Mouse (Mus musculus) embryo, embryonic 10 days (tissue): ENCODE measurements around the gene Slc1a1.

Source experiments
- DNase-seq: peaks from one replicate; pipeline ENCODE4 v3.0.0-alpha.2; 2015; ENCODE audit warnings: low spot score

Slc1a1 gene

DNA sequence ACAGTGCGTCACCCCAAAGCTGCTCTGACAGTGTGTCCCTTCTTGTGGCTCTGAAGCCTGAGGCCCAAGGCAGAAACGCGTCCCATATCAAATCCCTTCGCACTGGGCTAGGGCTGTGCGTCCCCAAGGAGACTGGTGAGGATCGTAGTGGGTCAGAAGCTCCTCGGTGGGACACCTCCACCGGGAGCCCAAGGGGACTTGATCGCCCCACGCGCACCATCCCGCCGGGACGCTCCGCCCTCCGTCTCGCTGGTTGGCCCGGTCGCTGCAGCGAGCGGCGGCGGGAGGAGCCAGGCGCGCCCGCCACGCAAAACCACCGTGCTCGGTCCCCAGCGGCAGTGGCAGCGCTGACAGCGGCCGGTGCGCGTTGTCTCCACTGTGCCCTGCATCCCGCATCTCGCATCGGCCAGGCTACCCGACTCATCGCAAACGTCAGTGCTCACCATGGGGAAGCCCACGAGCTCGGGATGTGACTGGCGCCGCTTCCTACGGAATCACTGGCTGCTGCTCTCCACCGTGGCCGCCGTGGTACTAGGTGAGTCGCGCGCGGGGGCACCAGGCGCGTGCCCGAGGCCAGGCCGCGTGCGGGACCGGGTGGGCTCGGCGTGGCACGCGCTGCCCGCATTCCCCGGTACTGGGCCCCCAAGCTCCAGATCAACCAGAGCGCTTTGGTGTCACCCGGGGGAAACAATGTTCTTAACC, at the start of gene Slc1a1:
Gene Slc1a1 (plus strand): TSS at position 252 of the 702 bp plus-strand sequence.
- peak; percentile 66 for DNase-seq

DNA sequence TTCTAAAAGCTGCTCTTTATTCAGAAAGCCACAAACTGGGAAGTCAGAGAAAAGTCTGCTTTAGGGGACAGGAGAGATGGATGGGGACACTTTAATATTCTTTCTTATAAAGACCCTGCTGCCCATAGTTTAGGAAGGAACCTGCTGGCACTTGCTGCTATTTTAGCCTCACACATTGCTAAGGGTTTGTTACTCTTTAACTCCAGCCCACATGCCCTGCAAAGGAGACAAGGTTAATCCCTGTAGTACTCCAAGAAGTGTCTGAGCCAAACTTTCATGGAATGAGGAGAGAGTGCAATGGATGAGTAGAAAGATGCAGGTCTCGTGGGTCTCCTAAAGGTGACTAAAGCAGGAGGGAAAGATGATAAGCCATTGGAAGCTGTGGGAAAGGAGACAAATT, 44.7 kb upstream of the Slc1a1 start:
- DNase-seq = no peak

DNA sequence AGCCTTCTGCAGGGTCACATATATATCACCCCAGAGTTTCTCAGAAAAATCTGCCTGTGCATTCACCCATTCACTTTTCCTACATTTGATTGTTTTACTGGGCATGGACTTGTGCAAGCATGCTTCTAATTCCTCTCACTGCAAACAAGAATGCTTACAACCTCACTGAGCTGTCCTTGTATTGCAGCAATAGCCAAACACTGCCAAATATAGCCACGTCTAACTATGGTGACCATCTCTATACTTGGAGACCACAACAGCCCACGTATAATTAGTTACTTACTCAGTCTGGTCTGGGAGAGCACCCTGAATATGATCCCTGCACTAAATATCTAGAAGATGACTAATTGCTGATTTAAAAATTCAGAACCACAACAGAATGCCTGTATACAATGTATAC, 41.5 kb upstream of the Slc1a1 start:
- no peak for DNase-seq

DNA sequence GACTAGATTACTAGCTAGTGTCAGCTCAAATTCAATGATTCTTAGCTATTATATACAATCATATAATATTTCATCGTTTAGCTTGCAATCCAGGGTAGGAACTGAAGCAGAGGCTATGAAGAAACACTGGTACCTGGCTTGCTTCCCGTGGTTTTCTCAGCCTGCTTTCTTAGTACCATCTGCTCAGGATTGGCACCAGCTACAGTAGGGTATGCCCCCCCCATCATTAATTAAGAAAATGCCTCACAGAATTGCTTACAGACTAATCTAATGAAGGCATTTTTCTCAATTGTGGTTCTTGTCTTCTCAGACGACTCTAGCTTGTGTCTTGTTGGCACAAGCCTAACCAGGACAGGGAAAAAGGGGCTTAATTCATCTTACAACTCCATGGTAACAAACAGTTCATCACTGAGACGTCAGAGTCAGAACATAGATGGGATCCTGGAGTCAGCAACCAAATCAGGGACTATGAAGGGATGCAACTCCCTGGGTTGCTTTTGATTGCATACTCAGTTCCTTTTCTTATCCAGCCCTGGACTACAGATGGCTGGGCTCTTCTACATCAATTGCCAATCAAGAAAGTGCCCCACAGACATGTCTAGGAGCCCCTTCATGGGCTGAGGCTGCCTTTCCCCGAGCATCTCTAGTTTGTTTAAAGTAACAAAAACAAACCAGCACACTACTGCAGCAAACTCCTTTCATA, 38.6 kb upstream of the Slc1a1 start:
- no peak for DNase-seq

DNA sequence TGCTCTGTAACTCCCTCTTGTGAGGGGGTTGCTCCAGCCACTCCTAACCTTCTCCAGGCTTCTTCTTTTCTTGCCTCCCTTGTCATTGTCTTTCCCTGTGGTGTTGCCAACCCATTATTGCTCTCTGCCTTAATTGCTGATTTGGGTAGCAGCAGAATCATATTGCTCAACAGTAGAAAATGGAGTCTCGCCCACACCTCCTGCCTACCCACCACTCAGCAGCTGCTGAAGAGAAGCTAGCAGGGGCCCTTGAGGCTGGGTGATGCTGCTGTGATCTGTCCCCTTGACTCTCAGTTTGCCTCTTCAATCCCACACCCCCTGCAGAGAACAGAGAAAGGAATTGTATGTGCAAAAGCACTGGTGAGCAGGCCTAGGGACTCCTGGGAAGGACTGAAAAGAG, 37.9 kb upstream of the Slc1a1 start:
- no peak for DNase-seq

DNA sequence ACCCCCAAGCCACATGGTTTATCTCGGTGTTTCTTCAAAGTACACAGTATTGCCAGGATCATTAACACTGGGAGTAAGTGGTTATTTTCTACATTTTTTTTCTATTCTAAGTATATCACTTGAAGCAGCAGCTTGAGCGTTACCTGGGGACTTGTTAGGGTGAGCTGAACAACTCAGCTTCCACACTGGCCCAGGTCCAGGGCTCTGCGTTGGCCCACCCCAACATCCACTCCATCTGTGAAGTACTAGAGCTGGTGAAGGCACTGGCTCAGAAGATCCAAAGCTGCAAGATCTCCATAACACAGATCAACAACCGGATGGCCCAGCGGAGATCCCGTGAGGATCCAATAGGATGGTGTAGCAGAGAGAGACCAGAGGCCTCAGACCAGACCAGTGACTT, 37.2 kb upstream of the Slc1a1 start:
- no peak for DNase-seq

DNA sequence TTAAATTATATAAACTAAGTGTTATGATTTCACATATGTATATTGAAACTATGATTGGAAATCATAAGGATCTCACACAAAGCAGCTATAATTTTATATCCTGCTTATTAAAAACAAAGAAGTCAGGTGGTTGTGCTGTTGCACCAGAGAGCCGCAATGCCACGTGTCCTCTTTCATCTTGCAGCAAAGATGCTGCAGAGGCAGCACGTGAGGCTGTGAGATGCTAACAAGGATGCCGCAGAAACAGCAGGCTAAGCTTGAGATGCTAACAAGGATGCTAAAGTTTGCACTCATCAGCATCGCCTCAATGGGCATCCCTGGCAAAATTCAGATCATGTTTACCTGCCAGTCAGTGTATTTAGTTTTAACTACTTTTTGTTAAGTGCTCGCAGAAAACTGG, 34.4 kb upstream of the Slc1a1 start:
- DNase-seq = no peak

DNA sequence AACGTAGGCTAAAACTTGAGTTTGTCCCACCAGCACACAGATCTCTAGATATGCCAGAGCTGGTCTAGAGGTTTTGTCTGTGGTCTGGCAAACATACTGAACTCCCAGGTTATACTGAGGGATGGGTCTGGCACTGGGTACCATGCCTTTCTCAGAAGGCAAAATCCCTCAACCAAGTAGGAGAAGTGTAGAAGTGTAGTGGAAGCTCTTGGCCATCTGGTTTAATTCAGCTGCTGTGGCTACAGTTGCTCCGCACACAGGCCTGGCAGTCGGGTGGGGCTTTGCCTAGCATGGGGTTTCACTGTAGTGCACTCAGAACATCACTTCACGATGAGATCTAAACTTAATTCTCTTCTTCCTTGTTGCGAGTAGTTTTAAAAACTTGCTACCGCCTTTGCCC, 28.6 kb upstream of the Slc1a1 start:
- no peak for DNase-seq

DNA sequence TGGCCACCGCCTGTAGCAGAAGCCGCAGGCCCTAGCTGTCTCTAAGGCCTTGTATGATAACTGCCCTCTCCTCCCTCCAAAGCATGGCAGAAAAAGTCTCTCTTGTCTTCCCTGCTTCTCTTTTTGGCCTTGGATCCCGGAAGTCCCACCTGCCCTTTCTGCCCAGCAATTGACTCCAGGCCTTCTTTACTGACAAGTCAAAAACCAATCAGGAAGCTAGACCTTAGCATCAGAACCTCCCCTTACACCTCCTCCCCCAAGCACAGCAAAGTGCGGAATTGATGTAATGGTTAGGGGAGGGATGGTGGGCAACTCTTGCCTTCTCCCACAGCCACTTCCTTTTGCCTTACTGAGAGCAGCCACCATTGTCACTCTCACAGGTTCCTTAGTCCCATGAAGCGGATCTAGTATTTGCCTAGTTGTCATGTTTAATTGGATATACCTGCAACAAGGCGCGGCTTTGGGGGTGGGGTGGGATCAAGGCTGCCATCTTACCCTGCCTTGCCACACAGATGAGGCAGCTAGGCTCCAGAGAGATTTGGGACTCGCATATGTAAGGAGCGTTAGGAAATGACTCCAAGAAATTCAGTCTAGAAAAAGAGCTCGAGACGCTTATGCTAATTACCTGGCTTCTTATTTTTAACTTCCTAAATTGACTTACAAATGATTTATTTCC, 27.9 kb upstream of the Slc1a1 start:
- DNase-seq = no peak

DNA sequence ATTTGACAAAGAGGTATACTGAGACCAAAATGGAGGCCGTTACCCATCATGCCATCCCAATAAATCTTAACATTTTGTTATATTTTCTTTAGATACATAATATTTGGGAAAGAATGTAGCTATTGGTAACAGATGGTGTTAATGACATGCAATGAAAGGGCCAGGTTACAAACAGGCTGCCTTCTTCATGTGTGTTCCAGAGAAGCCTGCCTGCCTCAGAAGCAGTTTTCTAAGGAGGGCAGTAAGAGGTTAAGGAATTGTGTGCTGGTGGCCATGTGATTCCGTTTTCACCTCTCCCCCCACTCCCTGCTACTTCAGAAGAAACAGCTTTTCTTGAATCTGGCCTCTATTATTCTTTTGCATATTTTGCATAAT, 27.4 kb upstream of the Slc1a1 start:
- DNase-seq = no peak

DNA sequence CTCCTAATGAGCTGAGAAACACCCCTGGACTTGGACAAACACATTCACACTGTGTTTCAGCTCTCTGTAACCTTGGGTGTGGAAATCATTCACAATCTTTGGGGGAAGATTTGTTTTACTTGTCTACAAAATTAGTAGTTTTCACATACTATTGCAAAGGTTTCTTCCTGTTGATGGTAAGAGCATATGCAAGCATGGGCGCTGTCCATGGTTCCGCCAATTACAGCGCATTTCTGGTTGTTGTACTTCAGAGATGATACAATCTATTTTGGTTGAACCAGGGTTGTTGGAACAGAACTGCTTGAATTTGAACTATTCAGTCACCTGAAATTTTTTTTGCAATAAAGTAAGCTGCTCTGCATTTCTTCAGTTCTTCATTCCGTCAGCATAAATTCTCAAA, 16.6 kb upstream of the Slc1a1 start:
- peak; percentile 69 for DNase-seq

DNA sequence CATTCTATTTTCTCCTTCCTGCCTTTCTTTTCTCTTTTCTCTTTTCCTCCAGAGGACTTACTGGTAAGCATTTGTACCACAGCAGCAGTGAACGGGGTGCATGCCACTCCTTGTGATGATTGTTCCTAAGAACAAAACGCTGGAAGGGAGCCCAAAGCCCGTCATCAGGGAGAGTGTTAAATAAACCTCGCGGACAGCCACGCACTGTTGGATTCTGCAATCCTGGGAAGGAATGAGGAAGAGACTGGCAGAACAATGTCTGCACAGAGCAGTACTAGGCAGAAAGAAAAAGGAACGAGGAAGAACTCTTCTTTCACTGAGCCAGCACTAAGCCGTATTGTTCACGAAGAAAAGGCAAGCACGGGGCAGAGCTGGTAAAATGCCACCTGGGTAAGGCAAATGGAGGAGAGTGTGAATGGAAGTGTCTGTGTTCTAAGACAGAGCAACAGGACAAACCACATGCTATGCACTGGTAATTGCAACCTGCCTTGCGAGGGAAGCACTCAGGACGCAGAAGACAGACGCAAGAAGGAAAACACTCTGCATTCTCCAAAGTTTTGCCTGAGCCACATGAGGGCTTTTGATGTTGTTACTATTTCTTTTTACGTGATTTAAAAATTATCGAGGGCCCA, 7.0 kb upstream of the Slc1a1 start:
- peak; percentile 9 for DNase-seq

DNA sequence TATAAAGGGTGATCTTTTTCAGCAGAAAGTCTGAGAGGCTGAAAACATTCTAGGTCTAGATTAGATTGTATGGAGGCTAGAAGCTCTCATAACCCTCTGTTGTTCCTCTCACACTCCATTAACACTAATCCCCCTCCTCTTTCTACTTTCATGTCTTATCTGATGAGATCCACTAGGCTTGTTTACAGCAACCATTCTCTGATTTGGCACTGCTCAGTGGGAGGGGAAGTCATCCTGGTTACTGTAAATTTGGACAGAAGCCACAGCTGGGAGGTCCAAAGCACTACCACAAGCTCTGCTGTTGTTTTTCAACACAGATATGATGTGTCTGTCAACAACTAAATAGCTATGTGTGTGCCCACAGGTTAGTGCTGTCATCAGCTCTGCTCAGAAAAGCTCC, 3.5 kb upstream of the Slc1a1 start:
- no peak for DNase-seq

DNA sequence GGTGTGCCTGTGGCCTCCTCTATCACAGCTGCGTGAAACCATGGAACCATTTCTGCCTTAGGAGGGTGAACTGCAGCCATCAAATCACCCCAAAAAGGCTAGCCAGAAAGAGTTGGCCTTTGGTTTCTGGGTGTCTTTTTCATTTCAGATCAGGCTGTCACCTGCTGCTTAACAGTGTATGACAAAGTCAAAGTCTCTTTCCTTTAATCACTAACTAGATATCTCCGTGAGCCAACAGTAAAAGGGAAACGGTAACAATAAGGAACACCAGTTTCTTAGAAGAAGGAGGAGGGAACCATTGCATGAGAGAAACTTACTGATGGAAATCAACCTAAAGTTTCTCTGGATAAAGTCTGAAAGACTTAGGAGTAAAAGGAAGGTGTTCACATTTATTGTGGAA, 2.2 kb upstream of the Slc1a1 start:
- DNase-seq = no peak

DNA sequence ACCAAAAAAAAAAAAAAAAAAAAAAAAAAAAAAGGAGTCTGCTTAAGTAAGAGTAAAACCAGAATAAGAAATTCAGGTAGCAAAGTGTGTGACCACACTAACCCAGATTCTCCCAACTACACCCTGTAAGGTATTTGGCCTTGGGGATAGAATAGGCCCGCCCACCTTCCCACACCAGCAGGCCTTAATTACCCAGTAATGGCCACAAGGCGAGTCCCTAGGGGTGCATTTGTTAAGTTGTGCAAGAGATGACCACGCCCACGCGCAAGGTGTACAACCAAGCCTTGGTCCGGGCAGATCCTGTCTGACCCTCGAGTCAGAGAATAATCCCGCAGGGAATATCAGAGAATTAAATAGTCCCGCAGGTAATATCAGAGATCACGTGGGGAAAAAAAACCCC, 461 bp upstream of the Slc1a1 start:
- DNase-seq = peak; percentile 38

DNA sequence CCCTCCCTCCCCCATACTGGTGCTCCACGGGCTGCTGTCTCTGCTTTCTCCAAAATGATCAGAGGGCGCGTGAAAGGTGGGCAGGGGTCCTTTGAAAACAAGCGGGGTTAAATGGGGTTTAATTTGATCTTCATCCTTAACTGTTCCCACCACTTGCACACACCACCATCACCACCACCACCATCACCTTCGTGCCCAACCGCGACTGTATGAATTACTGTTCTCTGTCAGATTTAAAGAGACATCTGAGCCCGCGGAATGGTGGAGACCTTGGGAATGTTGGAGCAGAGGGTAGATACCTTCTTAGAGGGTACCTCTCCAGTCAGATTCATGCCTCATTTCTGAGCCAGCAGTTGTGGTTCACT, 633 bp downstream of the Slc1a1 start:
- DNase-seq = no peak

DNA sequence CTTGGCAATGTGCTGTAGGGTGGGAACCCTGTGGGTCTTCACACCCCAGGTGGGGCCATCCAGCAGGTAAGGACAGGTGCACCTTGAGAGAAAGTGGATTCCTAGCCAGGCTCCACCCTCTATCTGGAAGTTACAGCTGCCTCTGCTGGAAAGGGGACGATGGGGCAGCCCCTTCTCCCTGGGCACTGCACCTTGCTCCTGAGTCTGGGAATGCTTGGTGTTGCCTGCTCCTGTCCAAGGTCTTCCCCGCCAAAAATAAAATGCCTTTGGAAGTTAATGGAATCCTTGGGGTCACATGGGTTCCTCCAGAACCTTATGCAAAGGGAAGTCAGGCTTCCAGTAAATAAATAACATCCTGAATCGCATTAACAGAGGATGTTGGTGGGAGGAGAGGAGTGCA, 1.3 kb downstream of the Slc1a1 start:
- no peak for DNase-seq

DNA sequence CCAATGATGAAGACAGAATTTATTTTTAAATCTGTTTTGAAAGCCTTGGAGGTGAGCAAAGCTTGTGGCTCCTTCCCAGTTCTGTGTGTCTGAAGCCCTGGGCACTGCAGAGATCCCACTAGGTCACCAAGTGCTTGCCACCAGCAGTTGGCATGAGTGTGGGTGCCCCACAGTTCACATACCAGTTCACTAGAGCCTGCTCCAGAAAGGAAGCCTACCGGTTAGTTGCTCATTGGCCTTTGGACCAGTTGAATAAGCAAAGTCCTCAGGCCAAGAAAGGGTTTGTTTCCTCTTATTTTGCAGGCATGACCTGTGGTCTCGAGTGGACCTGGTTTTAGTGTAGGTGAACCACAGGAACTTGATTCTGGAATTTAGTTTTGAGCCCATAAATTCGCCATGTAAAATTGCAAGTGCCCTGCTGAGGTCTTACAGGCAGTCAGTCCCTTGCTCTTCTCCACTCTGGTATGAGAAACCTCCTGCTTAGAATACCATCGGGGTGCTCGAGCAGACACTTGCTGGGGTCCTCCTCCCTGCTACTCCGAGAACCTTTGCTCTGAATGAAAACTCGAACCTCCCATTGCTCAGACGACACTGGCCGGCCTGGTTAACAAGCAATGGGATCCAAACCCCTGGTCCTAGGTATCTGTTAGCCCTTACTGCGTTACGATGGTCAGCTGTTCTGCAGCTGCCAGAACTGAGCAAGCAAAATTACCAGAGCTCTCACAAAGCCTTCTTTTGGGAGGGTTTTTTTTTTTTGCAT, 2.0 kb downstream of the Slc1a1 start:
- DNase-seq = no peak

DNA sequence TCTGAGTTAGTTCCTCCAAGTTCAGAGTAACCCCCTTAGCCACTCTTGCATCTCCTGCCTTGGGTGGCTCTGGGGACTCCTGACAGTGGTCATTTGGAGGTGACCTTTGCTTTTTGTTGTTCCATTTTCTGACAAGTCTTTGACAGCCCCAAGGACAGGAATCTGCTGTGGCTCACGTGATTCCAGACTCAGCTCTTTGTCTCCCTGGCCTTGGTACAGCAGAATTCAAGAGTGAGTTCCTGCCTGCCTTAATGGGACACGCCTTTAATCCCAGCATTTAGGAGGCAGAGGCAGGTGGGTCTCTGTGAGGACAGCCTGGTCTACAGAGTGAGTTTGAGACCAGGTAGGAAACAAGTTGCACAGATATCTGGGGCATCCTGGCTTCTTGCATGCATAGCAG, 3.9 kb downstream of the Slc1a1 start:
- no peak for DNase-seq

DNA sequence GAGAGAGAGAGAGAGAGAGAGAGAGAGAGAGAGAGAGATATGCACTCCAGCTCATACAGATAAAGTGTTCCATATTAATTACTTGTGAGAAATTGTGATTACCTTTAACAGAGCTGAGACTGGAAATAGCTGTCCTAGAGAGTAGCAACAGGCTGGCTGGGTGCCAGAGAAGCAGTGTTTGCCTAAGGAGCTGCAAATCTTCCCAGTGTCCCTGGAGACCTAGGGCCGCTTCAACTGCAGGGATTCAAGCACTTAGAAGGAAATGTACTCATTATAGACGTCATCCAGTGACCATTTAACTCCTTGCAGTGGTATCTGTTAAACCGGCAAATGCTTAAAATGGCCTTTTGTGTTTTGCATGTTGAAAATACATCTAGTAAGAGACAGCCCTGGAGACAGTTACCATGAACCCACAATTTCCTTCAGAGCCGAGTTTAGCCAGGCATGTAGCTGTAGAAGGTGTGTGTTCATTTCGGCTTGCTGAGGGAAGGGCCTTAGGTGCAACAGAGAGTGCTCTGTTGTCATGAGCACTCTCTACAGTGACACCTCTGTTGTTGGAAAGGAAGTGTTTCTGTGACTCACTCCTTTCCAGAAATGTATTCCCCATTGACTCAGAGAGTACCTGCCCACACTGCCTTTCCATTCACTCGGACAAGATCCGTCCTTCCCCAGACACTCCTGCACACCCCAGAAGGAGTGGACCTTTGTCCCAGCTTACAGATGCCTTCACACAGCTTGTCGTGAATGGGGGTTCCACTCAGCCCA, 10.3 kb downstream of the Slc1a1 start:
- no peak for DNase-seq

DNA sequence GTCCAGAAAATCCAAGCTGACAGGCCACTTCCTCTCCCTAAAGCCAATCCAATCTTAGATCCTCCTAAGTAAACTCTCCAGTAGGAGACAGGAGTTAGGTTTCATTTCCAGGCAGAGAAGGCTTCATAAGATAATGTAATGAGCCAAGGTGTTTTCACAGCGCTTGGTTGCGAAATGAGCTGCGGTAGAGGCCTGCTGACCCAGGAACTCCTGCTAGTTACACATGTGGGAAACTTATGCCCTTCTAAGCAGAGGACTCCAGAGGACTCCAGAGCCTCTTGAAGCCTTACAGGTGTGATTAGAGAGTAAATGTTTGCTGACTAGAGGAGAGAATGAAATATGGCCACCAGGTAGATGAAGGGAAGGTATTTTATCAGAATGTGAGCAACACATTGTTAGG, 15.7 kb downstream of the Slc1a1 start:
- DNase-seq = no peak

DNA sequence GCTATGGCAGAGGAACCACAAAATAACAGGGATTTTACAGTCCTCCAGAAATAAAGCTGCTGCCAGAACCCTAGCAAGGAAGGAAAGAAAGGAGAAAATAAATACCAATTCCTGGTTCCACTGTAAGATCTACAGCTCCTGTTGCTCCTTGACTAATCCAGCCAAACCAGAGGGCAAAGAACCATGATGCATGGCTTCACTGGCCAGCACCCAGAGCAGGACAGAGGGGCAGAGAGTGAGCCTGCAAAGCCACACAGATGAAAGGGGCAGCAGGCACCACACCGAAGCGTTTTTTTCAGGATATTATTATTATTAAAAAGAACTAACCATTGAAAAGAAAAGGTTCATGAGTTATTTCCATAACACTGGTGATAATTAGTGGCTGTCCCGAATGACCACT, 17.2 kb downstream of the Slc1a1 start:
- no peak for DNase-seq
